Mouse (Mus musculus): ENCODE measurements around the gene Olfr1316. TPM values are rescaled to one million over a fixed set of nuclear protein-coding genes. Genes with fewer than 3 reads are reported as not detected.

Gene Olfr1316
- not detected in 2 replicates for polyA plus RNA-seq (2015; fragmentation: Nextera tagmentation; extraction: Ambion mirVana)

GRCm38 (mm10) chr2:112134877-112135276 is at the start of gene Olfr1316:
Gene Olfr1316 (minus strand): TSS chr2:112134977.
- Histone ChIP-seq H3K9me3 (replicated peaks) (no peaks in the 10 kb centered on the region), H3K27me3 (no peaks in the 10 kb centered on the region), H3K9ac (no peak within 1 kb of the TSS), H3K36me3 (no peaks in the 10 kb centered on the region), H3K27ac (no peak within 1 kb of the TSS), H3K4me2 (no peak within 1 kb of the TSS), H3K4me1 (replicated peaks) (no peaks in the 10 kb centered on the region), H3K4me3 (no peak within 1 kb of the TSS)
- 87% methylated on average over 2 of the region's 2 CpGs for whole genome bisulfite sequencing
- ATAC-seq (replicated peaks; ENCODE audit: insufficient number of reproducible peaks, insufficient read depth, low FRiP score, low read depth), result no peak

- Histone ChIP-seq H3K27ac (no peak within 1 kb of the TSS), H3K9ac (no peak within 1 kb of the TSS), H3K27me3 (no peaks in the 10 kb centered on the region), H3K4me2 (no peak within 1 kb of the TSS), H3K4me3 (no peak within 1 kb of the TSS), H3K36me3 (no peaks in the 10 kb centered on the region), H3K9me3 (replicated peaks) (no peaks in the 10 kb centered on the region), H3K4me1 (replicated peaks) (no peaks in the 10 kb centered on the region)
- no peak for ATAC-seq (replicated peaks; ENCODE audit: insufficient number of reproducible peaks, insufficient read depth, low FRiP score, low read depth)
Observed at GRCm38 (mm10) chr2:112153898-112154297, 19.1 kb upstream of the Olfr1316 start, which contains the start of gene Olfr1318. Gene Olfr1318 (plus strand): TSS chr2:112154198.

GRCm38 (mm10) chr2:112140029-112140428 is 5.3 kb upstream of the Olfr1316 start, which contains the start of gene Olfr1317:
Gene Olfr1317 (plus strand): TSS chr2:112140329.
- H3K4me3 ChIP-seq, result no peak within 1 kb of the TSS
- H3K4me1 ChIP-seq (replicated peaks), result no peaks in the 10 kb centered on the region
- H3K9ac ChIP-seq, result no peak within 1 kb of the TSS
- H3K9me3 ChIP-seq (replicated peaks), result no peaks in the 10 kb centered on the region
- no peak within 1 kb of the TSS for H3K4me2 ChIP-seq
- no peaks in the 10 kb centered on the region for H3K36me3 ChIP-seq
- H3K27me3 ChIP-seq, result no peaks in the 10 kb centered on the region
- no peak within 1 kb of the TSS for H3K27ac ChIP-seq
- 69% methylated on average over 2 of the region's 2 CpGs for WGBS
- ATAC-seq (replicated peaks; ENCODE audit: insufficient number of reproducible peaks, insufficient read depth, low FRiP score, low read depth), result no peak

- H3K9ac ChIP-seq, result no peak within 1 kb of the TSS
- WGBS, result 61% methylated on average over 1 of the region's 1 CpGs
- ATAC-seq (replicated peaks; ENCODE audit: insufficient number of reproducible peaks, insufficient read depth, low FRiP score, low read depth), result no peak
Observed at GRCm38 (mm10) chr2:112115340-112115739, 19.4 kb downstream of the Olfr1316 start, which contains the start of gene Olfr1315-ps1. Gene Olfr1315-ps1 (minus strand): TSS chr2:112115440.

GRCm38 (mm10) chr2:112096681-112097080 is 38.1 kb downstream of the Olfr1316 start, which contains the start of gene Olfr1314:
Gene Olfr1314 (minus strand): TSS chr2:112096781.
- ATAC-seq (replicated peaks; ENCODE audit: insufficient number of reproducible peaks, insufficient read depth, low FRiP score, low read depth), result no peak
- Histone ChIP-seq H3K27me3 (no peaks in the 10 kb centered on the region), H3K4me3 (no peak within 1 kb of the TSS), H3K27ac (no peak within 1 kb of the TSS), H3K9me3 (replicated peaks) (no peaks in the 10 kb centered on the region), H3K9ac (no peak within 1 kb of the TSS), H3K36me3 (no peaks in the 10 kb centered on the region), H3K4me1 (replicated peaks) (no peaks in the 10 kb centered on the region), H3K4me2 (no peak within 1 kb of the TSS)

More at GRCm38 (mm10) chr2:112115340-112115739, 19.4 kb downstream of the Olfr1316 start, which contains the start of gene Olfr1315-ps1:
- H3K9me3 ChIP-seq (replicated peaks), result no peaks in the 10 kb centered on the region
- H3K36me3 ChIP-seq, result no peaks in the 10 kb centered on the region
- H3K27me3 ChIP-seq, result no peaks in the 10 kb centered on the region
- H3K4me3 ChIP-seq, result no peak within 1 kb of the TSS
- H3K4me1 ChIP-seq (replicated peaks), result no peaks in the 10 kb centered on the region
- H3K27ac ChIP-seq, result no peak within 1 kb of the TSS
- no peak within 1 kb of the TSS for H3K4me2 ChIP-seq

- H3K36me3 ChIP-seq, result no peaks in the 10 kb centered on the region
- H3K4me3 ChIP-seq, result no peak within 1 kb of the TSS
- H3K4me2 ChIP-seq, result no peak within 1 kb of the TSS
- no peaks in the 10 kb centered on the region for H3K4me1 ChIP-seq (replicated peaks)
- no peak for ATAC-seq (replicated peaks; ENCODE audit: insufficient number of reproducible peaks, insufficient read depth, low FRiP score, low read depth)
- no peaks in the 10 kb centered on the region for H3K27me3 ChIP-seq
- no peaks in the 10 kb centered on the region for H3K9me3 ChIP-seq (replicated peaks)
- H3K27ac ChIP-seq, result no peak within 1 kb of the TSS
- H3K9ac ChIP-seq, result no peak within 1 kb of the TSS
Observed at GRCm38 (mm10) chr2:112077743-112078142, 57.0 kb downstream of the Olfr1316 start, which contains the start of gene Olfr1313. Gene Olfr1313 (minus strand): TSS chr2:112077843.

Other genes starting within 250 kb of the Olfr1316 start
- gene Olfr1306, start 218.7 kb downstream of the Olfr1316 start, polyA plus RNA-seq (2015; fragmentation: Nextera tagmentation; extraction: Ambion mirVana), result not detected in 2 replicates
- gene Olfr1307, start 185.5 kb downstream of the Olfr1316 start, polyA plus RNA-seq (2015; fragmentation: Nextera tagmentation; extraction: Ambion mirVana), result not detected in 2 replicates
- gene Olfr1308, start 170.0 kb downstream of the Olfr1316 start, polyA plus RNA-seq (2015; fragmentation: Nextera tagmentation; extraction: Ambion mirVana), result not detected in 2 replicates
- gene Olfr1309, start 144.7 kb downstream of the Olfr1316 start, polyA plus RNA-seq (2015; fragmentation: Nextera tagmentation; extraction: Ambion mirVana), result not detected in 2 replicates
- gene Olfr1310, start 122.3 kb downstream of the Olfr1316 start, polyA plus RNA-seq (2015; fragmentation: Nextera tagmentation; extraction: Ambion mirVana), result not detected in 2 replicates
- not detected in 2 replicates for gene Olfr1311, start 110.6 kb downstream of the Olfr1316 start, polyA plus RNA-seq (2015; fragmentation: Nextera tagmentation; extraction: Ambion mirVana)
- gene Olfr1312, start 84.7 kb downstream of the Olfr1316 start, polyA plus RNA-seq (2015; fragmentation: Nextera tagmentation; extraction: Ambion mirVana), result not detected in 2 replicates
- not detected in 2 replicates for gene Olfr1313, start 57.1 kb downstream of the Olfr1316 start, polyA plus RNA-seq (2015; fragmentation: Nextera tagmentation; extraction: Ambion mirVana)
- gene Olfr1314, start 38.2 kb downstream of the Olfr1316 start, polyA plus RNA-seq (2015; fragmentation: Nextera tagmentation; extraction: Ambion mirVana), result not detected in 2 replicates
- gene Olfr1315-ps1, start 19.5 kb downstream of the Olfr1316 start, polyA plus RNA-seq (2015; fragmentation: Nextera tagmentation; extraction: Ambion mirVana), result not detected in 2 replicates
- gene Olfr1317, start 5.4 kb upstream of the Olfr1316 start, polyA plus RNA-seq (2015; fragmentation: Nextera tagmentation; extraction: Ambion mirVana), result not detected in 2 replicates
- gene Olfr1318, start 19.2 kb upstream of the Olfr1316 start, polyA plus RNA-seq (2015; fragmentation: Nextera tagmentation; extraction: Ambion mirVana), result not detected in 2 replicates
- 10.4 and 11.9 TPM in 2 replicates for gene Lpcat4, start 104.5 kb upstream of the Olfr1316 start, polyA plus RNA-seq (2015; fragmentation: Nextera tagmentation; extraction: Ambion mirVana)
- gene Nutm1, start 124.3 kb upstream of the Olfr1316 start, polyA plus RNA-seq (2015; fragmentation: Nextera tagmentation; extraction: Ambion mirVana), result not detected in 2 replicates
- gene Nop10, start 126.9 kb upstream of the Olfr1316 start, polyA plus RNA-seq (2015; fragmentation: Nextera tagmentation; extraction: Ambion mirVana), result 159 and 160 TPM in 2 replicates
- 9.6 and 11.4 TPM in 2 replicates for gene Slc12a6, start 130.8 kb upstream of the Olfr1316 start, polyA plus RNA-seq (2015; fragmentation: Nextera tagmentation; extraction: Ambion mirVana)
- gene Gm21985, start 131.3 kb upstream of the Olfr1316 start, polyA plus RNA-seq (2015; fragmentation: Nextera tagmentation; extraction: Ambion mirVana), result not detected in 2 replicates
- gene Emc4, start 233.1 kb upstream of the Olfr1316 start, polyA plus RNA-seq (2015; fragmentation: Nextera tagmentation; extraction: Ambion mirVana), result 92.2 and 97.4 TPM in 2 replicates
- gene Katnbl1, start 244.2 kb upstream of the Olfr1316 start, polyA plus RNA-seq (2015; fragmentation: Nextera tagmentation; extraction: Ambion mirVana), result 19.9 and 20.6 TPM in 2 replicates